Mouse (Mus musculus) G1E (cell line): ENCODE results near the gene Gm26620.

Source experiments
- CTCF ChIP-seq: IDR thresholded peaks from 2 replicates; pipeline ENCODE4 v1.5.1; 2012; ENCODE audit warnings: low read depth, low read length, inconsistent platforms, mixed read lengths
- GATA1 ChIP-seq: IDR thresholded peaks from 2 replicates; pipeline ENCODE4 v1.6.1; 2012; ENCODE audit warnings: borderline replicate concordance, low read length, inconsistent platforms, mixed read lengths
- GATA2 ChIP-seq: IDR thresholded peaks from 2 replicates; pipeline ENCODE4 v1.6.1; 2012; ENCODE audit warnings: low read depth, low read length, inconsistent platforms, borderline replicate concordance
- POLR2AphosphoS5 ChIP-seq: IDR thresholded peaks from 2 replicates; pipeline ENCODE4 v1.6.1; 2012; ENCODE audit warnings: low read depth, low read length, inconsistent platforms; ENCODE audit not compliant: insufficient replicate concordance
- TAL1 ChIP-seq: conservative IDR thresholded peaks from 2 replicates; pipeline ENCODE4 v1.6.1; 2012; ENCODE audit warnings: low read depth, low read length, inconsistent platforms, mixed read lengths

- TF ChIP-seq CTCF = no peak
- TF ChIP-seq TAL1 = no peak
- TF ChIP-seq POLR2AphosphoS5 = no peak
- TF ChIP-seq GATA1 = no peak
- no peak for TF ChIP-seq GATA2
Measured at GRCm38 (mm10) chr1:170926941-170927340, 42.1 kb downstream of the Gm26620 start.
